Mouse (Mus musculus) left cerebral cortex, postnatal 25 days (tissue): ENCODE results near the gene Psmd5. TPM values are rescaled to one million over a fixed set of nuclear protein-coding genes. Genes with fewer than 3 reads are reported as not detected.
"Not testable (repeated sequence)": the region's sequence is repeated elsewhere in the genome, so short reads cannot be mapped to it uniquely, and the experiment has no call there.

Experiments used
- DNase-seq, 2 experiments: peaks; one replicate each; pipeline ENCODE4 v3.0.0; 2022; ENCODE audit warnings: low spot score in 2 of 2, mixed read lengths in 1 of 2
- intact Hi-C: fragments of 180-260 bp; cut with DNase I; formaldehyde crosslinking; loops from one replicate; pipeline ENCODE4 v1.15.1; 2025
- total RNA-seq, 2 experiments: library from RNA; stranded (reverse); gene quantifications; 2 replicates each; pipeline ENCODE4 v1.2.3; 2021

The Psmd5 gene
- total RNA-seq, 2 experiments from 2014 or later: 33.3 to 38.0 TPM

DNA sequence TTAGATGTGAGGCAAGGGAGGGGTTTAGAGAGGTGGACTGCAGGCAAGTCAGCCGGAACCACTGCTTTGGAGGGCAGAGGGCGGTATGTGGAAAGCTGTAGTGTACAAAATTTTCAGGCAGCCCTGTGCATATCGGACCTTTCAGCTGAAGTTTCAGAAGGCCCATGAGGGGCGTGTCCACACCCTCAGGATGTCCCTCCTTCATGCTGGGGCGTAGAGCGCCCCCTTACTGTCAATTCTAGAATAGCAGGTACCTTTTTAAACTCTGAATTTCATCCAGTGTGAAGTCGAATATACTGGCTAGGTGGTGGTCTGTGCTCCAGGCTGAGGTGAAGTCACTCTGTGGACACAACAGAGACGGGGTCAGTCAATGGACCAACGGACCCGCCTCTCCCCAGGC lies 23.1 kb upstream of the Psmd5 start:
- DNase-seq: no peak
- intact Hi-C loops: no loop called here

DNA sequence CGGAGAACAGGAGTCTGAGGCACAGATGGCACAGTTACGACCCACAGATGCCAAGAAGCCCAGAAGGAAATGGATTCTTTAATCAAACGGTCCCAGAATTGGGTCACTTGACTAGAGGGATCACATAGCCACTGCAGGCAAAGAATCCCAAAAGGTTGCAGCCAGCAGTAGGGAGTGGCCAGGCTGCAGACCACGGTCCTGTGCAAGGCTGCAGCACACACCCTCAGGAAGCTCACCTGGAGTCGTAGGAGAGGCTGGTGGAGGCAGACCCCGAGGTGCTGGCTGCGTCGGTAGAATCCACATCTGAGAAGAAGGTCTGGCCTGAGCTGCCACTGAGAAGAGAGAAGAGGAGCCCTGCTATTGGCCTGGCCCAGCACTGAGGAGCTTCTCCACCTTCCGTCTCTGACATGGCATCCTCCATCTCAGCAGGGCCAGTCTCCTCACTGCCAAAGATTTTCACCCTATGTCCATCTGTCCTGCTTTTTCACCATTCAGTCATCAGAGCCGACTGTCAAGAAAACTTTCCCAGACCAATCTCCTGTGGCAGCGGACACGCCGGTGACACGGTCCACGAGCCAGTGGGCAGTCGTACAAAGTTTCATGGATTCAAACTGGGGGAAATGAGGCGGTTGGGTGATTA lies 22.2 kb upstream of the Psmd5 start:
- intact Hi-C loops: no loop called here
- no peak for DNase-seq

DNA sequence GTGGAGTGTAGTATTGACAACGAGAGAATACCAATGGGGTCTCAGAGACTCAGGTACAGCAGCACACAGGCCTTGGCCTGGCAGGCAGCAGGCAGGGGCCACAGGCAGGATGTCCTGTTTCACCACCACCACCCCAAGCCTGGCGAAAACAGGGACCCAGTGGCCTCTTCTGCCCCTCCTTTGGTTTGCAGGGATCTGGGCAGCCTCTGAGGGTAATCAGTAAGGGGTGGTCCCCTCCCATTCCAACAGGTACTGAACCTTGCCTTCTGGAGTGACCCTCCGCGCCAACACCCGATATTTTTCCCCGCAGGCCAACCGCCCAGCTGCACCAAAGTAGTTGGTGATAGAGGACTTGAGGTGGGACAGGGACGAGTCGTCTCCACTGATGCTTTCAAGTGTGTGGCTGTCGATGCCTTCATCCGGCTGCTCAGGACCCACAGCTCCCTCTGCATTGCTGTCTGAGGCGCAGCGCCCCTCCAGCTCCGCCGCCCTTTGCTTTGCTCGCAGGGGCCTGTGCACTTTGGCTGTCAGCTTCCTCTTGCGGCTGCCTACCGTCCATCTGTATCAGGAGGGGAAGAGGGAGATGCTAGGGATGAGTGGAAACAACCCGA lies 20.8 kb upstream of the Psmd5 start:
- DNase-seq: no peak
- intact Hi-C loops: no loop called here

DNA sequence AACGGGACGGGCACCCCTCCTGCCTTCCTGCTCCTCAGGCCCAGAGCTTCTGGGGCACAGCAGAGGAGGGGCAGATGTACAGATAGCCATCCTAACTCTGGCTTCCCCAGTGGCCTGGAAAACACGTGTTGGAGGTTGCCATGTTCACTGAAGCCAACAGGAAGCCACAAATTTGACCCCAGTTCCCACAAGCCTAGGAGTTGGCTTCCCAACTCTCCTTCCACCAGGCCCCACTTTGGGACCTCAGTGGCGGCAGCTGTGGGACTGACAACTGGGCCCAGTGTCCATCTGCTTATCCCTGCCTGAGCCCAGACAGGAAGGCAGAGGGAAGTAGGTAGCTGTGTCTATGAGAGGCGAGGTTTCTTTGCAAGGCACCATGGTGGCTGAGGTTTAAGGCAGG lies 19.2 kb upstream of the Psmd5 start:
- intact Hi-C loops: no loop called here

DNA sequence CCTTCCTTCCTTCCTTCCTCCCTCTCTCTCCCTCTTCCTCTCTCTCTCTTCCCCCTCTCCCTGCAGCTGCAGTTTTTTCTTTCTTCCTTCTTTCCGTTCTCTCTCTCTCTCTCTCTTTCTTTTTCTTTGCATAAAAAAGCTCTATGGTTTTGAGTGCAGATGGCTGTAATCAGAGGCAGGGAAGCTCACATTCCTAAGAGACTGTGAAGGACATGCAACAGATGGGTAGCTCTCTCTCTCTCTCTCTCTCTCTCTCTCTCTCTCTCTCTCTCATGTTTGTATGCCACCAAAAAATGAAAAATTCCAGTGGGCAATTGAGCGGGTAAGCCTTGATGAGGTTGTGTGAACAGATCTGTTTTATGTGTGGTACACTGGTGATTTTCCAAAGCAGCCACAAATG lies 9.4 kb upstream of the Psmd5 start:
- intact Hi-C loops: no loop called here
- DNase-seq: no peak

More for the DNA sequence above, 19.2 kb upstream of the Psmd5 start:
- DNase-seq: no peak

DNA sequence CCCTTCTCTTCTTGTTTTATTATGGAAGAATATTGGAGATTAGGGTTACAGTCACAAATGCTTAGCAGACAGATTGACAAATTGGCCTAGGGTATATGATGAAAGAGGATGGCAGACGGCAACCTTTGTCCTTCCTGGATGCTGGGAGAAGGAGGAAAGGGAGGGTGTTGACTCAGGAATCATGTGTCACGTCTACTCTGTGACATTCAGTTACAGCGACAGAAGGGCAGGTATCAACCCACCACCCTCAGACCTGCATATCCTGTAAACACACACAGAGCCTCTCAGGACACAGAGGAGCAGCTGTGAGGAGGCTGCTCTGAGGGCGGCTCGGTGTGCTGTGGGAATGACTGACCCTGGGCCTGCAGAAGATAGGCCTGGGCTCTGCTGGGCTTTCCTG lies 8.4 kb upstream of the Psmd5 start:
- DNase-seq: no peak
- intact Hi-C loops: no loop called here

DNA sequence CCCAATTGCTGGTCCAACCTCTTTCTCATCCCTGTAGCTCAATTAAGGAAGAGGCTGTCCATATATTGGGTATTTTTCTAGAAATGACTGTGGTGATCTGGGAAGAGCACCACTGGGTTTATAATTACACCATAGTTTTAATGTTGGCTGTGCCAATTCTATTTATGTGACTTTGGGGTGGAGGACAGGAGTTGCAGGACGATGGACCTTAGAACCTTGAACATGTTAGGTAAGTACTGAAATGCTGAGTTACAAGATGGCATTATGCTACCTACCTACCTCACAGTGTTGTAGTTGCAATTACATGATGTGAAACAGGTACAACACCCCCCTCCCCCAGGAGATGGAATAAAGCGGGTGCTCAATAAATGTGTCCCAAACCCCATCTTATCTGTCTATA lies 8.0 kb upstream of the Psmd5 start:
- intact Hi-C loops: no loop called here
- DNase-seq: no peak

DNA sequence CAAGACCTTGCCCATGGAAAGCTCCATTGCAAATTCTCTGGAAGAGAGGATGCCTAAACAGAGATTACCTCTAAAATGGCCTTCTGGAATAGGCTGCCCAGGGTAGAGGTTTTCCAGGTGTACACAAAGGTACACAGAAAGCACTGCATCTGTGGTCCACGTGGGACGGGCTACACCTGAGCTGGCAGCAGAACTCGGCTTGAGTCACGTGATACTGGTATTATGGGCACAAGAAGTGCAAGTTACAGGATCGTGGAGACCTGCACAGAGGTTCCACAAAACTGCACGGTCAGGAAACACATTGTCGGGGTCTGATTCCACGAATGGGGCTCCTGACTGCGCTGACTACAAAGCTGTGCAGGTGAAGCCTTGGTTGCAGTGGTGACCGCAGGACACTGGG lies 5.3 kb upstream of the Psmd5 start:
- DNase-seq: no peak
- intact Hi-C loops: no loop called here

DNA sequence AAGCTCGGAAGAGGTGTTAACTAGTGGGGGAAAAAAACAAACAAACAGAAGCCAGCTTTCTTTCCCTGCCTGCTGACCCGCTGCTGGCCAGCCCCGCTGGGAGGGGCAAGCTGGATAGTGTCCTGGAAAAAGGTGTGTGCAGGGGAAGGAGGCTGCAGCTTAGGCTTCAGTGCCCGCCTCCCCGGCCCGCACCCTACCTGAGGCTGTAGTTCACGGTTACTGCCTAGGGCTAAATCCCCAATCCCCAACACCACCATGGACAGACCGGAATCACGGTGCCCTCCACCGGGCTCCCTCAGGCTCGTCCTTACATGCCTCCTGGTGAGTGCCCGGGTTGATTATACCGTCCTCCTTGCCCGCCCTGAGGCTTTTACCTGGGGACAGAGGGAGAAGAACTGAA lies 497 bp downstream of the Psmd5 start, which contains the start of gene Cutal:
Gene Cutal, plus strand, starts transcription at position 126 of the 400 bp plus-strand sequence.
- intact Hi-C loops: no loop called here
- no peak for DNase-seq

DNA sequence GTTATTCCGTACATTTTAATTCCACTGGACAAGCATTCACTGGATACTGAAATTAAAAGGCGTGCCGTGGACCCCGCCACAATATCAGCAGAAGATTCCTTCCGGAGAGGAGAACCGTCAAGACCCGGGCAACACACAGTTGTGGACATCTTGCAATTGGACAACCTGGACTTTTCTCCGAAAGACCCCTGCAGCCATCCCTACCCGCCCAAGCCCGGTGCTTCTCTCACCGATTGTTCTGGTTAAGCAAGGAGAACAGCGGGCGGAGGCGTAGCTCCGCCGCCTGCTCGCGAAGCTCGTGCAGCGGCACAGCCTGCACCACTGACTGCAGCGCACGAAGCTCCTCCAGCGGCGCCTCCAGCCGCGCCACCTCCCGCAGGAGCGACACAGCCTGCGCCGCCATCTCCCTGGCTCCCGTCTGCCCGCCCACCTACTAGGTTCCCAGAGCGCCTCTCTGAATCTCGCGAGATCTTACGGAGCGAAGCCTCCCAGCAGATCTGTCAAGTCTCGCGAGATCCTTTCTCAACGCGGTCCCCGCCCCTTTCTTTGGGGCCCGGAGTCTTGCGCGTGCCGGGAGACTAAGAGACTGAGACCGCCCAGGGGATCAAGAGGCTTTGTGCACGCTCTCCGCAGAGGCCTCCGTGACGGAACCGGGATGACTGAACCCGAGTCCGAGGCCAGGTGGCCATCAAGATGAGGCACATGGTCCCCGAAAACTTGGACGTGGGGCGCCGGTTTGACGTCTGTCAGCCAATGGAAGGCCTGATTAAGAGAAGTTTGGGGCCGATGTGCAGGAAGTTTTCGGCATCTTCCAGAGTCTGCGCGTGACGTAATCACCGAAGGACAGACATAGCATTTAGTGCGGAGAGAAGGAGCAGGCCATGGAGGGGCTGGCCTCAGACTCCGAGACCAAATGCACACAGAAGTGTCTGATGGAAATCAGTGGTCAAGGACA lies 4.0 kb downstream of the Psmd5 start:
- peak; percentile 93 to 96 for DNase-seq
- intact Hi-C loops: loop anchor here (2.0 kb wide), 2 partner anchors 42 to 238 kb away; partner anchors contain the start of gene Cntrl

DNA sequence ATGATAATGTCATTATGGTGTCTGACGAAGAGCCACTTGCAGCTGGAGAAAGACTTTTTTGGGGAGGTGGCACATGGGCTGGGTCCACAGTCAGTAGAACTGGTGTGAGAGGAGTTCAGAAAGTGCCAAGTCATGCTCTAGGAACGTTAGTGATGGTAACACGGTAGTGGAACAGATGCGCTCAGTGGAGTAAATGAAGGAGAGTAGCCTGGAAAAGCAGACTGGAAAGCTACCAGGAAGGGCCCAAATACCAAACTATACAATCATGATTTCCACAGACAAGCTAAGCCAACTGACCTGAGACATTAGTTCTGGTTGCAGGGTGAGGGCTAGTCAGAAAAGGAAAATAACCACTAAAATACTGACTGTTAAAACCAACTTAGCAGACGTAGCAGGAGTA lies 5.1 kb downstream of the Psmd5 start:
- intact Hi-C loops: loop anchor here (2.0 kb wide), 2 partner anchors 41 to 239 kb away; partner anchors contain the start of gene Cntrl

DNA sequence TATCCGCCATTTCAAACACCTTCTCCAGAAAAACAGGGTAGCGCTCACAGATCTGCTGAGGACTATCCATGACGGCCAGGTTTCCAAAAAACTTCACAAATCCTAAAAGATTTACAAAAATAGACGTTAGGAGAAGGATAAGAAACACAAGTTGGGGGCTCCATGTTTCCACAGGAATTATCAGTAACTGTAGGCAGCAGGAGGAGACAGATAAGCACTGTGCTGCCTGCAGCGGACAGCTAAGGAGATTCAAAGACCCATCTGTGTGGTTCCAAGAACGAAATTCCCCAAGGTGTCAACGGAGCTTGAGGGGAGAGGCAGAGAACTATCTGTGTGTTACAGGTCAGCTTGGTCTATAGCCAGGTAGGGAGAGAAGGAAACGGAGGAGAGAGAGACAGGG lies 17.0 kb downstream of the Psmd5 start:
- no peak for DNase-seq
- intact Hi-C loops: no loop called here

More for the DNA sequence above, 5.1 kb downstream of the Psmd5 start:
- DNase-seq: peak in 1 of 2 experiments; percentile 13

DNA sequence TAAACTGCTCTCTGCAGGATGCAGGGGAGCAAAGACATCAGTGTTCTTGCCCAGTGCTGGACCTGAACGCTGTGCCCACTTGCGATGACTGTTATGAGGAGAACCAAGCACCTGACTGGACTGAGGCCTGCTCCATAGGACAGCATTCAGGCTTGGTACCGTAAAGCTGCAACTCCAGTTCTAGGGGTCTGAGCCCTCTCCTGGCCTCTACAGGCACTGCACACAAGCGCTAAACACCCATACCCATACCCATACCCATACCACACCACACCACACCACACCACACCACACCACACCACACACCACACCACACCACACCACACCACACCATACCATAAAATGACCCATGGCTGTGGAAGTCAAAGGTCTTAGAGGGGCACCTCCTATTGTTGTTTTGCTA lies 19.5 kb downstream of the Psmd5 start:
- no peak for DNase-seq
- intact Hi-C loops: no loop called here

DNA sequence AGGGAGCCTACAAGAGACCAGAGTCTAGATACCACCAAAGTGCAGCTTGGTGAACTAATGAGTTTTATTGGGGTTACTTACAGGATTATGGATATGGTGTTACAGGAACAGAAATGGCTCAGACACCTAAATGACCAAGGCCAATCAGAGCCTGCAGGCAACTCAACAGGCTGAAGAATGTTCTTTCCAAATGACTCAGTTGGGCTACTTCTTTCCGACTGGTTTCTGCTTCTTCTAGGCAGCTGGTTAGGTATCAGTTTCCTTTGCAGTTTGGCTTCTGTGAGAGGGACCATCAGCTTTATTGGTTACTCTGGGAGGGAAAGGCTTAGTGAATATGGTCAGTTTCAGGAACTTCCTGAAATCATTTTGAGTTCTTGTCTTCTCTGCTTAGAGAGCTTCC lies 27.1 kb downstream of the Psmd5 start:
- DNase-seq: no peak
- intact Hi-C loops: no loop called here

DNA sequence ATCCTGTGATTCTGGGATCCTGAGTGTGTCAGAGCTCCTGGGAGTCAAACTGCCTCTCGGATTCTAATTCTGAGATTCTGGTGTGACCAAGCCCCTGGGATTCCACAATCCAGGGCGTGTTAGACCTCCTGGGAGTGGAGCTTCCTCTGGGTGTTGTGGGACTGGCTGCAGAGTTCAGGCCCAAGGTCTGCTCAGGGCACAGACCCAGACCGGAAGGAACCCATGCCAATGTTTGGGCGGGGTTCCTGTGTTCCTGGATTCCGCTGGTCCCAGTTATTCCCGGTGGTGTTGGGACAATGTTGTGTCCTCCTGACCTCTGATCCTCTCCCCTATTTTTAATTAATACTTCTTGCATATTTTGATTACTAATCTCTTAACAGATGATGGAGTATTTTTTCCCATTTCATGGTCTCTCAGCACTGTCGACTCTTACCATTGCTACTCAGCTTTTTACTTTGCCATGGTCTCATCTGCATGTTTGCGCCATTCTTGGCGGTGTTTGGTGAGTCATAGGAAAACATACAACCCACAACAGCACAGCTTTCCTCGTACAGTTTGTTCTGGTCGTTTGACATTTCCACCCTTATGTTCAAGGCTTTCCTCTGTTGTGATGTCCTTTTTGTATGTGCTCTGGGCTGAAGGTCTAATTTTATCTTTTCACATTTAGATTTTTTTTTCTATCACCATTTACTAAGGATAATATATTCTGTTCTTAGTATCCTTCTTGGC lies 31.4 kb downstream of the Psmd5 start:
- peak; percentile 13 to 49 for DNase-seq
- intact Hi-C loops: no loop called here

DNA sequence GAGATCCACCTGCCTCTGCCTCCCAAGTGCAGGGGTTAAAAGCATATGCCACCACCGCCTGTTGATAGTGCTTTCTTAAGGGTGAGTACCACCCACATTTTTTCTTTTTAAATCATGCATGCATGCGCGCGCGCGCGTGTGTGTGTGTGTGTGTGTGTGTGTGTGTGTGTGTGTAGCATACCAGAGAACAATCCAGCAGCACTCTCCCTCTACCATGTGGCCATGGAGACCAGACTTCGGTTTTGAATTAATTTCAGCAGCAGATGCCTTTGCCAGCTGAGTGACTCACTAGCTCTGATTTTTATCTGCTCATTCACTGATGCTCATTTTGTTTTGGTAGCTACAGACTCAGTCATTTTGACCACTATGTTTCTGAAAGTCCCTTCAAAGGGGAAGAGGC lies 33.1 kb downstream of the Psmd5 start:
- intact Hi-C loops: no loop called here

DNA sequence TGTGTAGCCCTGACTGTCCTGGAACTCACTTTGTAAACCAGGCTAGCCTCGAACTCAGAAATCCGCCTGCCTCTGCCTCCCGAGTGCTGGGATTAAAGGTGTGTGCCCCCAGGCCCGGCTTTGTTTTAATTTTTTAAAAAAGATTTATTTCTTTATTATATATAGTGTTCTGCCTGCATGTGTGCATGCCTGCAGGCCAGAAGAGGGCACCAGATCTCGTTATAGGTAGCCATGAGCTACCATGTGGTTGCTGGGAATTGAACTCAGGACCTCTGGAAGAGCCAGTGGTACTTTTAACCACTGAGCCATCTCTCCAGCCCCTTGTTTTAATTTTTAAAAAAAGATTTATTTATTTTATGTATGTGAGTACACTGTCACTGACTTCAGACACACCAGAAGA lies 34.6 kb downstream of the Psmd5 start:
- intact Hi-C loops: not testable (repeated sequence)

More for the DNA sequence above, 33.1 kb downstream of the Psmd5 start:
- DNase-seq: peak; percentile 48 to 83

DNA sequence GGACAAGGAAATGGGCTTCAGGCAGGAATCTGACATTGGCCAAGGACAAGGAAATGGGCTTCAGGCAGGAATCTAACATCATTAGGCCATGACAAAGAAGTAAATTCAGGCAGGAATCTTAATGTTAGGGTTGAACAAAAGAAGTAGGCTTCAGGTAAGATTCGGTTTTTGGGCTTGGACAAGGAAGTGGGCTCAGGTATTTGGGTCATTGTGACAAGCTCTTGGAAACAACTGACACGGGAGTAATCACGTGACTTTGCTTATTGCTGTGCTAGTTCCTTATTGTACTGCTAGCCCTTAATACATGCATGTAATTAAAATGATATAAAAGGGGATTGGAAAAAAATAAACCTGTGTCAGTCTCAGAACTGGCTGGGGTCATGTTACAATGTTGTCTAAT lies 39.1 kb downstream of the Psmd5 start:
- DNase-seq: no peak
- intact Hi-C loops: no loop called here

More for the DNA sequence above, 34.6 kb downstream of the Psmd5 start:
- DNase-seq: not testable (repeated sequence)

DNA sequence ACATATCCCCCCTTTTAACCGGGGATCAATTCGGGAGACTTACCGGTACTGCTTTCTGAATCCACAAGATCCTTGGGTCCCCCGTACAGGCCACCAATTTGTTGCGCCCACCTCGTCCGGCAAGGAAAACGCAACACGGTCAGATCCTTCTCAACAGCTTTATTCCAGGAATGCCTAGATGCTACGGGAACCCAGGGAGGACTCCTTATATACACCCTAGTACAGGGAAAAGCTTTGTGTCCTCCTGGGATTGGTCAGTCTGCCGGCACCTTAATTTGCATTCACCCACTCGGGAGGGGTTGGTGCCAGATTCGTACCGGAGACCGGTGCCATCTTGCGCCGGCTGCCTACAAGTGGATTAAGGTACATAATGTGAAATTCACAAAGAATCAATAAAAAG lies 41.1 kb downstream of the Psmd5 start:
- DNase-seq: no peak
- intact Hi-C loops: no loop called here
